Mouse (Mus musculus): ENCODE data around the gene Anks1b.

Anks1b gene

GRCm38 (mm10) chr10:89975431-89975841, 102.1 kb downstream of the Anks1b start:
- DNase-seq: peak; percentile 65 to 70

GRCm38 (mm10) chr10:89976577-89976976, 103.3 kb downstream of the Anks1b start:
- peak; percentile 29 to 31 for DNase-seq

GRCm38 (mm10) chr10:89994171-89994570, 120.9 kb downstream of the Anks1b start:
- DNase-seq: no peak

GRCm38 (mm10) chr10:89995621-89996428, 122.5 kb downstream of the Anks1b start:
- DNase-seq: no peak

- DNase-seq: no peak
Observed at GRCm38 (mm10) chr10:90003980-90004729, 130.8 kb downstream of the Anks1b start.

- no peak for DNase-seq
Observed at GRCm38 (mm10) chr10:90004882-90005281, 131.6 kb downstream of the Anks1b start.

GRCm38 (mm10) chr10:90033037-90033436, 159.7 kb downstream of the Anks1b start:
- DNase-seq: no peak

- DNase-seq: peak; percentile 47 to 48
Observed at GRCm38 (mm10) chr10:90043287-90043686, 170.0 kb downstream of the Anks1b start.

- peak; percentile 66 to 81 for DNase-seq
Observed at GRCm38 (mm10) chr10:90043773-90044172, 170.5 kb downstream of the Anks1b start.

- peak in 1 of 2 experiments; percentile 18 for DNase-seq
Observed at GRCm38 (mm10) chr10:90044229-90044628, 170.9 kb downstream of the Anks1b start.

- DNase-seq: no peak
Observed at GRCm38 (mm10) chr10:90068651-90069050, 195.3 kb downstream of the Anks1b start.

GRCm38 (mm10) chr10:90077930-90078329, 204.6 kb downstream of the Anks1b start:
- no peak for DNase-seq

- DNase-seq: peak; percentile 36 to 38
Observed at GRCm38 (mm10) chr10:90081151-90081550, 207.8 kb downstream of the Anks1b start.

GRCm38 (mm10) chr10:90081630-90082029, 208.3 kb downstream of the Anks1b start:
- peak; percentile 17 to 59 for DNase-seq

- DNase-seq: no peak
Observed at GRCm38 (mm10) chr10:90093877-90094276, 220.6 kb downstream of the Anks1b start.

- peak; percentile 17 to 19 for DNase-seq
Observed at GRCm38 (mm10) chr10:90112662-90113061, 239.4 kb downstream of the Anks1b start.

GRCm38 (mm10) chr10:90116867-90117266, 243.6 kb downstream of the Anks1b start:
- DNase-seq: no peak

- peak; percentile 53 to 56 for DNase-seq
Observed at GRCm38 (mm10) chr10:90117836-90118235, 244.5 kb downstream of the Anks1b start.

GRCm38 (mm10) chr10:90137538-90137937, 264.2 kb downstream of the Anks1b start:
- DNase-seq: no peak

GRCm38 (mm10) chr10:90140947-90141346, 267.6 kb downstream of the Anks1b start:
- no peak for DNase-seq

- DNase-seq: no peak
Observed at GRCm38 (mm10) chr10:90144444-90144843, 271.1 kb downstream of the Anks1b start.

GRCm38 (mm10) chr10:90151510-90151909, 278.2 kb downstream of the Anks1b start:
- no peak for DNase-seq

- peak; percentile 33 to 39 for DNase-seq
Observed at GRCm38 (mm10) chr10:90169941-90170580, 296.8 kb downstream of the Anks1b start.

Measured in cerebellum, postnatal 10 days (tissue).